Mouse (Mus musculus): ENCODE measurements at regions not wholly inside any gene's neighbourhood (a gene's known extent, or its start where the extent isn't known, plus 50 kb on each side); places are given as distances from the start of the nearest gene placed in this dataset.
A peak's percentile ranks its signal among the peaks of the same experiment; 100 is the strongest.

GRCm38 (mm10) chr7:61939971-61940705 is 406.2 kb upstream of the Ndn start:
- DNase-seq (ENCODE audit: low read depth), result peak; percentile 0

DNA sequence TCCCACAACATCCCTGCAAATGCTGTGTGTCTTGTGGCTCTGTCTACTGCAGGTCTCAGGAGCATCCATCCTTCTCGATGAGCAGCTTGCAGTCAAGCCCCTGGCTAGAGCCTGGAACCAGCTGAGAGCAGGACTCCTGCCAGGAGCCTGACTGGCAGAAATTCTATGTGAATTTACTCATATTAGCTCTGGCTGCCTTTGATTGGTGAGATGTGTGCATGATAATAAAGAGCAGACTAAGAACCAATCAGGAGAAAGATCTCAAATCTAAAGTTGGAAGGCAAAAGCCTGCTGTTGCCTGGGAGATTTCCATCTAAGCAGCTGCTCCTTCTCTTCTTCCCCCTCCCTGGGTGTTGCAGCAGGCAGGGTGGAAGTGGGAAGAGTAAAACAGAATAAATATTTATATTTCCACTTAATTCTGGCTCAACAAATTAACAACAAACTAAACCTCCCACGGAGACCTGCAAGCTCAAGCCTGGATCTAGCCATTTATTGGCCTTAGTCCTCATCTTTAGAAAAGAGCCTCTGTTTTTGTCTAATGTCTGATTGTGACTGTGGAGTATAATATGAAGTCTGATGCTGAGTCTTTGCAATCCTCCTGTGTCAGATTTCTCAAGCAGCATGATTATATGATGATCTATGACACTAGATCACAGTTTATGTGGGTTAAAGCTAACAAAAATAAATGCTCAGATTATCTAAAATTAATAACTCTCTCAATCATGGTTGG is 364.0 kb upstream of the Ndn start:
- DNase-seq (ENCODE audit: low read depth), result no peak

GRCm38 (mm10) chr7:62026635-62027034 is 319.7 kb upstream of the Ndn start:
- no peak for DNase-seq (ENCODE audit: low read depth)

- no peak for DNase-seq (ENCODE audit: low read depth)
Measured at GRCm38 (mm10) chr7:62045743-62046451, 300.5 kb upstream of the Ndn start.

- DNase-seq (ENCODE audit: low read depth), result no peak
Measured at GRCm38 (mm10) chr7:62046452-62046809, 299.9 kb upstream of the Ndn start.

- DNase-seq (ENCODE audit: low read depth), result peak; percentile 39
Measured at GRCm38 (mm10) chr7:62078607-62079006, 267.8 kb upstream of the Ndn start.

GRCm38 (mm10) chr7:62085120-62085849 is 261.1 kb upstream of the Ndn start:
- no peak for DNase-seq (ENCODE audit: low read depth)
